Mouse (Mus musculus): ENCODE measurements around the gene Pth2. TPM values are rescaled to one million over a fixed set of nuclear protein-coding genes. Genes with fewer than 3 reads are reported as not detected.

Gene Pth2
- polyA plus RNA-seq, 1 experiment from 2014 or later = not detected

DNA sequence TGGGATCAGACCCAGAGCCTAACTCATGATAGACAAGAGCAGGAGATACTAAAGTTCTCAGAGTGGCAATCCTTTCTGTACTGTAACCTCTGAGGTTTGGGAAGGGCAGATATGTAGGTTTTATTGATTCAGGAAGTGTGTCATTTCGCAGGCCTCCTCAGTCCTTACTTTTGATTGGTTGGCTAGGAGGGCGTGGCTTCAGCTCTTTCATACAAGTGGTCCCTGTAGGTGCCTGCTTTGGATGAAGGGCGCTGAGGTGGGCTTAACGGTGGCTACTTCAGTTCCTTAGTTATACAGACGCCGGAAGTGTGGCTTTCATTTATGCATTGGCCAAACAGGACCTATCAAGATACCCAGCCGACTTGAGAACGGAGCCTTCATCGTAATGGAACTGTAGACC is 25.2 kb upstream of the Pth2 start:
- WGBS = 89% methylated on average over 9 of the region's 9 CpGs
- H3K4me1 ChIP-seq = peaks cover 24% of the 10 kb centered on the region

DNA sequence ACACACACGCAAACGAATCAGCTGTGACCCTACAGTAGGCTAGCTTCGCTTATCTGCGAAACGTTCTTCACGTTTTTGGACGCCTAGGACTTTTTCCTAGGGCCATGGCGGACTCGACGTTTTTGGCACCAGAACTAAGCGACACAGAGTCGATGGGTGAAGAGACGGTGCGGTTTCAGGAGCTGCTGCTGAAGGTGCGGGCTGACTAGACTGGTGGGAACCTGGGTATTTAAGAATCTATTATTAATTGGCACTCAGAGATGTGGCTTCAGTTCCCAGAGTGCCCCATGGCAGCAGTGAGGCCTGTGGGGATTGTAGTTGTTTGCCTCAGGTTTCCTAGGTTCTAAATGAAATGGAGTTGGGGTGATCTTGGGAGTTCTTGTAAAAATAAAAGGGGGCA is 24.6 kb upstream of the Pth2 start:
- 94% methylated on average over 15 of the region's 15 CpGs for WGBS
- Histone ChIP-seq H3K9me3 (replicated peaks) (no peaks in the 10 kb centered on the region), H3K27me3 (ENCODE audit: low read depth, poor library complexity, severe bottlenecking) (no peaks in the 10 kb centered on the region), H3K36me3 (peaks cover 46% of the 10 kb centered on the region), H3K4me3 (no peak overlapping the region), H3K27ac (replicated peaks) (no peak overlapping the region), H3K4me1 (peaks cover 18% of the 10 kb centered on the region)
- no peak for DNase-seq (ENCODE audit: low spot score)

More for the DNA sequence above, 25.2 kb upstream of the Pth2 start:
- Histone ChIP-seq H3K27me3 (ENCODE audit: low read depth, poor library complexity, severe bottlenecking) (no peaks in the 10 kb centered on the region), H3K27ac (replicated peaks) (no peak overlapping the region), H3K4me3 (0 out of 2 replicates have a peak overlapping the region, but pooled peaks have one; percentile 75), H3K36me3 (peaks cover 41% of the 10 kb centered on the region), H3K9me3 (replicated peaks) (no peaks in the 10 kb centered on the region)
- DNase-seq (ENCODE audit: low spot score) = no peak

DNA sequence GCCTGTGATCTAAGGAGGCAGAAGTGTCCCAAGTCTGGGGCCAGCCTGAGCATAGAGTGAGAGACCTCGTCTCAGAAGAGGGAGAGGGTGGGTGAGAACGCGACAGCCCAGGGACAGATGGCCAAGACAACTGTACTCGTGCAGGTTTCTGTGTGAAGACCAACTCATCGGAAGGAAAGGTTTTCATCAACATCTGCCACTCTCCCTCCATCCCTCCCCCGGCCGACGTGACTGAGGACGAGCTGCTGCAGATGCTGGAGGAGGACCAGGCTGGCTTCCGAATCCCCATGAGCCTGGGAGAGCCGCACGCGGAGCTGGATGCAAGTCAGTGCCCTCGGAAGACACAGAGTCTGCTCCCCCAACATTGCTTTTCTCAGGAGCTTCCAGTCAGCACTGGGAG is 23.3 kb upstream of the Pth2 start:
- Histone ChIP-seq H3K36me3 (peaks cover 46% of the 10 kb centered on the region), H3K27me3 (ENCODE audit: low read depth, poor library complexity, severe bottlenecking) (peaks cover 3% of the 10 kb centered on the region), H3K9me3 (replicated peaks) (no peaks in the 10 kb centered on the region), H3K27ac (replicated peaks) (no peak overlapping the region), H3K4me3 (no peak overlapping the region), H3K4me1 (peaks cover 23% of the 10 kb centered on the region)
- WGBS = 89% methylated on average over 14 of the region's 14 CpGs
- DNase-seq (ENCODE audit: low spot score) = no peak

DNA sequence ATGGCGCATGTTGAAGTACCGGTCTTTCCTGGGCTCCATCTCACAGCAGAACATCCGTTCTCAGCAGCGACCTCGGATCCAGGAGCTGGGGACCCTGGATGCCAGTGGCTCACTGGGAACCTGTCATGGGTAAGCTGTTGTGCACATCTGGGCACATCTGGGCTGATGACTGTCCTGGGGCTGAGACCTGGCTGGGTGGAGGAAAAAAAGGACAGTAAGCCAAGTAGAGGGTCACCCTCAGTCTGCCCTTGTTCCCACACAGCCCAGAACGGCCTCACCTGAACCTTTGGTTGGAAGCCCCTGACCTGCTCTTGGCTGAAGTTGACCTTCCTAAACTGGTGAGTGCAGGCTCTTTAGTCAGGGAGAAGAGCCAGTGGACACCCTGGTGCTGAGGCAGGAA is 21.8 kb upstream of the Pth2 start:
- peaks cover 26% of the 10 kb centered on the region for H3K4me1 ChIP-seq
- H3K4me3 ChIP-seq = no peak overlapping the region
- DNase-seq (ENCODE audit: low spot score) = no peak
- H3K9me3 ChIP-seq (replicated peaks) = no peaks in the 10 kb centered on the region
- WGBS = 94% methylated on average over 6 of the region's 6 CpGs
- H3K27ac ChIP-seq (replicated peaks) = no peak overlapping the region
- H3K27me3 ChIP-seq (ENCODE audit: low read depth, poor library complexity, severe bottlenecking) = peaks cover 18% of the 10 kb centered on the region
- peaks cover 46% of the 10 kb centered on the region for H3K36me3 ChIP-seq

DNA sequence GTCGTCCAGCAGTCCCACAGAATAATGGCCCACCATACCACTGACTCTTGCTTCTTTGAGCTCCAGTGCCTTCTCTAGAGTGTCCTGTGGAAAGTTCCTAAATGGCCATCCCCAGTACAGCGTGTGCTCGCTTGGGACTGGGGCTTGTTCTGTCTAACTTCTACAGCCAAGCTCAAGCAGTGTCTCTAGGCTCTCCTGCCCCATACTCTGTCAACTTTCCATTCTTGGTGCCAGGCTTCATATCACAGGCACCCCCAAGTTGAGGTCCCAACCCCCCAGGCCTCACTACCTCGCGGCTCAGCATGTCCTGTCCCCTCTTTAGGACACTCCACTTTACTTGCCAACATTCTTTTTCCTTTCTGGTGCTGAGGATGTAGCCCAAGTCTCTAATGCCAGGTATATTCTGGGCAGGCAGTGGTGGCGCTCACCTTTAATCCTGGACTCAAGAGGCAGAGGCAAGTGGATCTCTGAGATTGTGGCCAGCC is 20.4 kb upstream of the Pth2 start:
- peaks cover 32% of the 10 kb centered on the region for H3K27me3 ChIP-seq (ENCODE audit: low read depth, poor library complexity, severe bottlenecking)
- DNase-seq (ENCODE audit: low spot score) = no peak
- 92% methylated on average over 6 of the region's 6 CpGs for WGBS
- H3K4me1 ChIP-seq = peaks cover 25% of the 10 kb centered on the region
- H3K4me3 ChIP-seq = no peak overlapping the region
- no peaks in the 10 kb centered on the region for H3K9me3 ChIP-seq (replicated peaks)
- no peak overlapping the region for H3K27ac ChIP-seq (replicated peaks)
- peaks cover 46% of the 10 kb centered on the region for H3K36me3 ChIP-seq

DNA sequence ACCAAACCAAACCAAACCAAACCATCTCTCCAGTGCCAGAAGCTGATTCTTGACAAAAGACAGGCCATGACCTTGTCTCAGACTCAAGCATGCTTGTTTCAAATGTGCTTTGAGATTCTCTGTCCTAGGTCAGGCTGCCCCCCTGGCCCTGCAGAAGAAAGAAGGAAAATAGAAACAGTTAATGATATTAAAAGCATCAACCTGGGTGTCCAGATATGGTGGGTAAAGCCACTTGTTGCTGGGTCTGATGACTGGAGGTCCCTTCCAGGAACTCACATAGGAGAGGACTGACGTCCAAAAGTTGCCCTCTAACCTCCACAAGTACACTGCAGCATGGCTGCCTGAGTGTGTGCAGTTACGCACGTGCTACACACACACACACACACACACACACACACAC is 19.9 kb upstream of the Pth2 start:
- Histone ChIP-seq H3K4me3 (no peak overlapping the region), H3K4me1 (peaks cover 21% of the 10 kb centered on the region), H3K27me3 (ENCODE audit: low read depth, poor library complexity, severe bottlenecking) (peaks cover 37% of the 10 kb centered on the region), H3K9me3 (replicated peaks) (no peaks in the 10 kb centered on the region), H3K36me3 (peaks cover 46% of the 10 kb centered on the region), H3K27ac (replicated peaks) (no peak overlapping the region)
- WGBS = 97% methylated on average over 3 of the region's 3 CpGs
- no peak for DNase-seq (ENCODE audit: low spot score)

DNA sequence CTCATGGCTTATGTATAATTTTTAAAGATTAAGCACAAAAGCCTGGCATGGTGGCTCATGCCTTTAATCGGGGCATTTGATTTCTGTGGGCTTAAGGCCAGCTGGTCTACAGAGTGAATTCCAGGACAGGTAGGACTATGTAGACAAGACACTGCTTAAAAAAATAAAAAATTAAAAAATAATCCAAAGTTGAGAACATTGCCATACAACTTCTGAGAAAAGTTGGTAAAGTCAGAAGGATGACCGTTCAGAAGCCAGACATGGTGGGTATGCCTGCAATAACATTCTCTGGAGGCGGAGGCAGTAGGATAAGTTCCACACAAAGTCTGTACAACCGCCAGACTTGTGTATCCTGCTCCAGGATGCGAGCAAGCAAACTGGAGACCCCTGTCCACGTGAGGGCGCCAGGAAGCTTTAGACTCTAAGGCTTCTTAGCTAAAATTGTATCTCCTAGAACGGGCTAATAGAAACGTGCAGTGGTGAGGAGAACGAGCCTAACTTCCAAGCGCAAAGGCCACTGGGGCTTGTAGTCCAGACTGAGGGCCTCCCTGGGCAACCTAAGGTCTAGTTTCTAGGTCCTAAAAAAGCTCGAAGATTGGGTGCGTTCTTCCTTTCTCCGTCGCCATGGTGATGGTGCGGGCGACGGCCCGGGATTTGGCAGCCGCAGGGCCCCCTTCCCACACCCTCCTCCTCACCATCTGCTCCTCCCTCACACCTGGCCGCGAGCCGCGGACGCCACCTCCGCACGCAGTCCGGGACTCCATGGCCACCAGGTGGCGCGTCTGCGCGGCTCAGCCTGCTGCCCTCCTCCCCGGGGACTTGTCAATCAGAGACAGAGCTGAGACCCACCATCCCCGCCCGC is 19.0 kb upstream of the Pth2 start:
- peak; percentile 89 for DNase-seq (ENCODE audit: low spot score)
- Histone ChIP-seq H3K27ac (replicated peaks) (peak overlapping the region; percentile 72; the same call in 1 of the 2 replicates), H3K4me1 (peaks cover 21% of the 10 kb centered on the region), H3K27me3 (ENCODE audit: low read depth, poor library complexity, severe bottlenecking) (peaks cover 47% of the 10 kb centered on the region), H3K36me3 (peaks cover 40% of the 10 kb centered on the region), H3K4me3 (peak overlapping the region; percentile 55), H3K9me3 (replicated peaks) (no peaks in the 10 kb centered on the region)
- 5% methylated on average over 35 of the region's 35 CpGs for WGBS

DNA sequence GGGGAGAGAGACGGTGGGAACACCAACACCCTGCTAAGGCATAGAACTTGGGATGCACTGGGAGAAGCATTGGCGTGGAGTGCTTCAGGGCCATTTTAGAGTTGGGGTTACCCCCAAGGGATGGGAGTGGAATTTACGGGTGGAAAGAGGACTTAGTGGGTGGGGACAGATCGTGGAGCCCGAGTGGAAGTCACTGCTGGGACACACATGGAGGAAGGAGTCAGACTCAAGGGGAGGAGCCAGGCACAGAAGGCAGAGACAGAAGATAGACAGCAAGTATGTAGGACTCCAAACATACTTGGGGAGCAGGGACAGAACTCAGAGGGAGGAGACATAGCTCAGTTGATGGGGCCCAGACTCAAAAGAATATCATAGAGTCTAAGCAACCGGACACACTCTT is 18.2 kb upstream of the Pth2 start:
- H3K9me3 ChIP-seq (replicated peaks) = no peaks in the 10 kb centered on the region
- H3K36me3 ChIP-seq = peaks cover 35% of the 10 kb centered on the region
- peak overlapping the region; percentile 72; the same call in 1 of the 2 replicates for H3K27ac ChIP-seq (replicated peaks)
- peak overlapping the region; percentile 55 for H3K4me3 ChIP-seq
- DNase-seq (ENCODE audit: low spot score) = no peak
- 24% methylated on average over 6 of the region's 6 CpGs for WGBS
- peaks cover 22% of the 10 kb centered on the region for H3K4me1 ChIP-seq
- H3K27me3 ChIP-seq (ENCODE audit: low read depth, poor library complexity, severe bottlenecking) = peaks cover 54% of the 10 kb centered on the region

DNA sequence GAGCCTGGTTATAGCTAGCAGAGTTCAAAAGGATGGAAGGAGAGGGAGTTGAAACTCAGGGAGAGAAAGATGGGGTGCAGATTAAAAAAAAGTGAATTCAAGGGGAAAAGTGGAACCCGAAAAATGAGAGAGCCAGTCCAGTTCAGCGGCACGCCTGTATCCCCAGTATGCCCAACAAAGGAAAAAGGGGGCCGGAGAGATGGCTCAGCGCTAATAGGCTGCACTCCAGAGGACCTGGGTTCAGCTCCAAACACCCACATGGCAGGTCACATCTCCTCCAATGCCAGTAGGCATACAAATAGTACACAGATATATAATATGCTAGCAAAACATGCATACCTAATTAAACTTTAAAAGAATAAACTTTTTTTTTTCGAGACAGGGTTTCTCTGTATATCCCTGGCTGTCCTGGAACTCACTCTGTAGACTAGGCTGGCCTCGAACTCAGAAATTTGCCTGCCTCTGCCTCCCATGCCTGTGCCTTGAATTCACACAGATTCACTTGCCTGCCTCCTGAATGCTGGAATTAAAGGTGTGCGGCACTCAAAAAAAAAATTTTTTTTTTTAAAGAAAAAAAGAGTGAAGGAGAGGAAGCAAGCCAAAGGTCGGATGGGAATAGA is 17.7 kb upstream of the Pth2 start:
- Histone ChIP-seq H3K4me3 (no peak overlapping the region), H3K9me3 (replicated peaks) (no peaks in the 10 kb centered on the region), H3K27me3 (ENCODE audit: low read depth, poor library complexity, severe bottlenecking) (peaks cover 59% of the 10 kb centered on the region), H3K4me1 (peaks cover 28% of the 10 kb centered on the region), H3K36me3 (peaks cover 30% of the 10 kb centered on the region), H3K27ac (replicated peaks) (no peak overlapping the region)
- no peak for DNase-seq (ENCODE audit: low spot score)
- 71% methylated on average over 9 of the region's 9 CpGs for WGBS

DNA sequence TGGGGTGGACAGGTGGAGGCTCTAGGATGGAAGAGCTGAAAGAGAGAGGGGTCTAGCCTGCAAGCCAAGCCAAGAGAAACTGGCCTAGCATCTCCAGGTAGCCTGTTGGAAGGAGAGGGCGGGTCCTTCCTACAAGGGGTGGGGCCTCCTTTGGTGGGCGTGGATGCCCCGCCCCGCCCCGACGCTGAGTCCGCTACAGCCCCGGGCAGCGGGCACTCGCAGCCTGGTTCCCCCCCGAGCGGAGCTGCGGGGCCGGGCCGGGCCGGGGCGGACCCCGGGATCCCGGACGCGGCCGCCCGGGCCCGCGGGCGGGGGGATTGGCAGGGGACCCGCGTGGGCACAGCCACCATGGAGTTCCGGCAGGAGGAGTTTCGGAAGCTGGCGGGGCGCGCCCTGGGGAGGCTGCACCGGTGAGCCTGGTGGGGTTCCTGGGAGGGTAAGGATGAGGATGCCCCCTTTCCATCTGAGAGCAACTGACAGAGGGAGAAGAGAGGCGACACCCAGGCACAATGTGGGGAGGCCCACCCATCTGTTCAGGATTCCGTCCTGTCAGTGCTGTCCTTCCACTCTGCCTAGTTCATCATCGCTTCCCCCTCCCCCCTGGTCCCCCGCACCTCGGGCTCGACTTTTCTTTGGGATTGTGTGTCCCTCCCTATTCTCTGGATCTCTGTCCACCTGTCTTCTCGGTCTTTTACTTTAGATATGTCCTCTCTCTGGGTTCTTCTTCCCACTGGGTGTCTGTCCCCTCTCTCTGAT is 16.9 kb upstream of the Pth2 start, which contains the start of gene Slc17a7:
Gene Slc17a7, plus strand, starts transcription at position 215 of the 756 bp plus-strand sequence.
- DNase-seq (ENCODE audit: low spot score) = peak; percentile 42
- Histone ChIP-seq H3K9me3 (replicated peaks) (peaks cover 3% of the 10 kb centered on the region), H3K36me3 (peaks cover 22% of the 10 kb centered on the region), H3K27ac (replicated peaks) (no peak within 1 kb of the TSS; the same call in 1 of the 2 replicates), H3K27me3 (ENCODE audit: low read depth, poor library complexity, severe bottlenecking) (peaks cover 67% of the 10 kb centered on the region), H3K4me3 (peak within 1 kb of the TSS; percentile 58), H3K4me1 (peaks cover 33% of the 10 kb centered on the region)
- WGBS = 3% methylated on average over 41 of the region's 41 CpGs

DNA sequence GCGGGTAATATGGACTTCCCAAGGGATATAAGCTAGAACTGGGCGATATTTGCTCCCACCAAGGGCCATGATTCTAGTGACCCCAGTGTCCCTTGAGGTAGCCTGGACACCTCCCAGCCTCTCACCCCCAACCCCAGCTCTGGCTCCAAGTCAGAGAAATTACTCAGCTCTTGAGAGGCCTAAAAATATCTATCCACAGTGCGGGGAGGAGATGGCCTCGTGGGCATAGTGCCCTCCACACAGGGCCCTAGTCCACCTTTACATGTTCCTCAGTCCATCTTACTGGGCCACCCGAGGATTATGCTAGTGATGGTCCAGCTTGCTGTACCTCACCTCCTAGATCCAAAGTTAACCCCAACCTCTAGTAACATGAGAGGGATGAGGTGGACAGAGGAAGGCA is 16.0 kb upstream of the Pth2 start:
- Histone ChIP-seq H3K36me3 (peaks cover 13% of the 10 kb centered on the region), H3K9me3 (replicated peaks) (peaks cover 12% of the 10 kb centered on the region), H3K27me3 (ENCODE audit: low read depth, poor library complexity, severe bottlenecking) (peaks cover 76% of the 10 kb centered on the region), H3K4me3 (peak overlapping the region; percentile 58; the same call in 1 of the 2 replicates), H3K27ac (replicated peaks) (no peak overlapping the region), H3K4me1 (peaks cover 33% of the 10 kb centered on the region)
- WGBS = 63% methylated on average over 5 of the region's 5 CpGs
- DNase-seq (ENCODE audit: low spot score) = no peak

DNA sequence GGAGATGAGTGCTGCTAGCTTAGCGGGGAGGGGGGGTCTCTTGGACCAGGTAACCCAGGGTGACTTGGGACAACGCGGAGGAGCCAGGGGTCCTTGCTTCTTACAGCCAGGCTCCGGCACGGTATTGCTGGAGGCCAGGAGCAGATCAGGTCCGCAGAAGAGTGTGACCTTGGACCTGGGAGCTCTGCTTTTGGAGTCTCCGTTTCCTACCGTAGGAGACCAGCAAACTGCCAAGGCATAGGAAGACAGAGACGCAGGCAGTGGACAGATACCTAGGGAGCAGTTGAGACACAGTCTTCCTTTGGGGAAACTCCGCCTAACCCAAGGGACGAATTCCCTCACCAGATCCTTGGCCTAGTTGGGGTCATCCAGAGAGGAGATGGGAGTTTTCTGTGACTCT is 15.1 kb upstream of the Pth2 start:
- 44% methylated on average over 11 of the region's 11 CpGs for WGBS

More for the DNA sequence above, 15.1 kb upstream of the Pth2 start:
- Histone ChIP-seq H3K4me3 (no peak overlapping the region), H3K4me1 (peaks cover 33% of the 10 kb centered on the region), H3K27me3 (ENCODE audit: low read depth, poor library complexity, severe bottlenecking) (peaks cover 85% of the 10 kb centered on the region), H3K36me3 (peaks cover 4% of the 10 kb centered on the region), H3K9me3 (replicated peaks) (peaks cover 21% of the 10 kb centered on the region), H3K27ac (replicated peaks) (no peak overlapping the region)
- DNase-seq (ENCODE audit: low spot score) = no peak
